Mouse (Mus musculus): ENCODE measurements at regions not wholly inside any gene's neighbourhood (a gene's known extent, or its start where the extent isn't known, plus 50 kb on each side); places are given as distances from the start of the nearest gene placed in this dataset.
"Not testable (repeated sequence)": the region's sequence is repeated elsewhere in the genome, so short reads cannot be mapped to it uniquely, and the experiment has no call there.

GRCm38 (mm10) chr13:10855947-10856561 lies 495.4 kb upstream of the Chrm3 start:
- DNase-seq (ENCODE audit: low spot score in 2 of 2) = not testable (repeated sequence)

GRCm38 (mm10) chr13:10845212-10845611 lies 484.6 kb upstream of the Chrm3 start:
- DNase-seq (ENCODE audit: low spot score in 2 of 2) = no peak

GRCm38 (mm10) chr13:10799351-10799913 lies 438.8 kb upstream of the Chrm3 start:
- DNase-seq (ENCODE audit: low spot score in 2 of 2) = no peak
